Mouse (Mus musculus) CD4-positive, CD25-positive, alpha-beta regulatory T cell (primary cell): ENCODE measurements around the gene Slc5a6. TPM values are rescaled to one million over a fixed set of nuclear protein-coding genes. Genes with fewer than 3 reads are reported as not detected.

ENCODE experiments used
- polyA plus RNA-seq: library from polyadenylated mRNA; unstranded; fragments of 100-300 nt; shearing (Covaris generic); gene quantifications from one replicate; pipeline ENCODE4 v1.2.1, GENCODE M21; 2017

The Slc5a6 gene
- polyA plus RNA-seq = 8.9 TPM

DNA sequence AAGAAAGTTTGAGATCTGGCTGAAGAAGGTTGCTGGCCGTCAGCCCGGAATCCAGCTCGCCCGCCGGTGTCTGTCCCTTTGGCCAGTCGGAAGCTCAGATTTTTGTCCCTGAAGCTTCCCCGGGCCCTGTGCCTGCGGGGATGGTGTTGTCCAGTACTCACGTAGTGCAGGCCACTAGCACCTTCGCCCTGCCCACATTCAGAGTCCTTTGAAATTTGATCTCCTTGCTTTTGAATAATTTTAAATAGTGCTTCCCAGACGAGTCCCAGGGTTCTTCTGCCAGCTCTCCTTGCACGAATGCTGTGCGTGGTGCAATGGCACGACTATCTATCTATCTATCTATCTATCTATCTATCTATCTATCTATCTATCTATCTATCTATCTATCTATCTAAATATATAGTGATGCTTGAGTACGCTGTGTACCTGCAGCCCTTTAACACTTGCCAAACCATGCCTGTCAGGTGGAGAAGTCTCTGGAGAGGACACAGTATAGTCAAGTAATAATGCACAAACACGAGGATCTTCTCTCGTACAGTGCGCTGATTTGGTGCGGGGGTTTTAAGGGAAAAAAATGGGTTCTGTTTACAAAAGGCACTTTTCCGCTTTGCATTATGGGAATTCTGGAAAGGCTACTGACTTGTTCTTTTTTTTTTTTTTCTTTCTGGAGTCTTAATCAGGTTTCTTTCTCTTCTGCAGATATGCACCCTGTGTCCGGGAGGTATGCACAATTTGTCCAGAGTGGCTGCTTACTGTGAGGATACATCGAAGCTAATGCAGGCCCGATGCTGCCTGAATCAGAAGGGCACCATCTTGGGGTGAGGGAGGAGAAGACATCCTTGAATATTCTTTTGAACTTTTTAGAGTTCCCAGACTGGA is at the start of gene Slc5a6:
Slc5a6 (minus strand) TSS at position 162 of the 879 bp plus-strand sequence.

DNA sequence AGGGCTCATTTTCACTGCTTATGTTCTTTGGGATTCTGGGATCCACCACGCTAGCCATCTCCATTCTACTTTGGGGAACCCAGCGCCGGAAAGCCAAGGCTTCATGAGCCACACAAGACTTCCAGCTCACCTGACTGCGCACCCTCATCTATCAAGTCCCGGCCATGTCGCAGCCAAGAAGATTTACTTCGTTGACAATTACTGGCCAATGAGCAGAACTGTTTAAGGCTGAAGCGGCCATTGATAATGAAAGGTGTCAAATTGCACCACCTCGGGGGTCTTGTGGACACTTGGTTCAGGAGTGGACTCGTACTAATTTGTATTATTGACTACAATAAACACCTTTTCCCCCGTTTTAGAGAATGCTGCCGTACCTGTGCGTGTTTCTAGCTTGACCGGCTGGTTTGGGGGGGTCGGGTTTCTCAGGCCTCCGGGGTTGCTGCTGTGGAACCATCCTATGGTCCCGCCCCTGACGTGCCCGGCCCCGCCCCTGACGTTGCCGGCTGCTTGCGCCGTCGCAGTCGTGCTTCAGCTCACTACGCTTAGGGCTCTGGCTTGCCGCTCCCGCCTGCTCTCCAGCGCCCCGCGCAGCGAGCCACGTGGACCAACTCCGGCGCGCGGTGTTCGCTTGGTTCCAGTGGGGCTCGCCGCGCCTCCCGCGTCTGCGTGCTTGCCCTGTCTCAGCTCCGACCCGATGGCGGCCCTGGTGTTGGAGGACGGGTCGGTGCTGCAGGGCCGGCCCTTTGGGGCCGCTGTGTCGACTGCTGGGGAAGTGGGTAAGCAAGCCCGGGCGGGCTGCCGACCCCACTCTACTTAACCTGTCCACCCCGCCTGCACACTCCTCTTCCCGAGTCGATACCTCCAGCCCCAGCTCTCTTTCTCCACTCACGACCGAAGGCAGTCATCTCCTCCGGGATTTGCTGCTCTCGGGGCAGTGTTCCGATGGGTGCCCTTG is 5.8 kb upstream of the Slc5a6 start, which contains the start of gene Cad:
Cad (plus strand) TSS at position 520 of the 955 bp plus-strand sequence.

DNA sequence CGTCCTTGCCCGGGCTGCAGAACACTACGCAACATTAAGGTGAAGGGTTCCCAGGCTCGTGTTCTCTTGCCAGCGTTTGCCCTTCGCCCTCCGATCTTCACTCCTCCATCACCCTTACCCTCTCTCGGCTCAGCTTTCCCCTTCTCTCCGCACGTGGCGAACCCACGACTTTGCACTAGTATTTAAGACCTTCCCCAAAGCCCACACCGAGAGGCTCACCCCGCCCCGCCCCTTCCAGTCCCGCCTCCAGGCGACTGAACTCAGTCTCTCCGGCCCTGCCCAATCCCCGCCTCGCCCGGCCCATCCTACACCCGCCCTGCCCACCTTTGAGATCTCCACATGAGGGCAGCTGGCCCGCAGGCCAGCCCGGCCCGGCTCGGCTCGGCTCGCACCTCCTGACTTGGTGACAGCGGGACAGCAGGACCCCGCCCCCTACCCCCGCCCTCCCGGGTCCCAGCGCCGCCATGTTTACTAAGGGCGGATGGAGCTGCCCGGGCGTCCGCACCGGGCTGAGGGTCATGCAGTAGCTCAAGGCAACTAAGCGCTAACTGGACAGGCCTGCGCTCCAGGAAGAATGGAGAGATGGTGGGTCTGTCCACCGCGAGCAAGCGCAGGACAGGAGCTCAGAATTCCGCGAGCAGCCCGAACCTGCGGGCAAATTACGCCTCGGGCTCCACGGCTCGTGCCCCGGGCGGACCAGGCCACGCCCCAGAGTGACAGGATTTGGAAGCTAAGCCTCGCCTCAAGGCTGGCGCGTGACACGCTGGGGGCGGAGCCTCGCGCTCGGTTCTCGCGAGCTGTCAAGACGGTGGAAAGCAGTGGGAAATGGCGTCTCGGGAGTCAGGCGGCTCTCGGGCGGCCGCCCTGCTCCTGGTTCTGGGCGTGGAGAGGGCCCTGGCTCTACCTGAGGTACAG is 619 bp downstream of the Slc5a6 start, which contains the start of gene Atraid:
Atraid (plus strand) TSS at position 465 of the 915 bp plus-strand sequence.

Other genes with a start within 250 kb of the Slc5a6 start
- gene Mapre3, start 234.3 kb downstream of the Slc5a6 start, polyA plus RNA-seq = 6.3 TPM
- 70.6 TPM for gene Tmem214, start 180.9 kb downstream of the Slc5a6 start, polyA plus RNA-seq
- gene Agbl5, start 160.2 kb downstream of the Slc5a6 start, polyA plus RNA-seq = 14.9 TPM
- 278 TPM for gene Ost4, start 141.1 kb downstream of the Slc5a6 start, polyA plus RNA-seq
- gene Emilin1, start 135.5 kb downstream of the Slc5a6 start, polyA plus RNA-seq = 5.5 TPM
- gene Khk, start 127.5 kb downstream of the Slc5a6 start, polyA plus RNA-seq = 29.3 TPM
- gene Cgref1, start 103.3 kb downstream of the Slc5a6 start, polyA plus RNA-seq = 0.20 TPM
- gene Preb, start 88.6 kb downstream of the Slc5a6 start, polyA plus RNA-seq = 194 TPM
- not detected for gene Tcf23, start 80.3 kb downstream of the Slc5a6 start, polyA plus RNA-seq
- gene Atraid, start 612 bp downstream of the Slc5a6 start, polyA plus RNA-seq = 96.1 TPM
- gene Cad, start 5.9 kb upstream of the Slc5a6 start, polyA plus RNA-seq = 29.4 TPM
- not detected for gene Dnajc5g, start 57.4 kb upstream of the Slc5a6 start, polyA plus RNA-seq
- not detected for gene Slc30a3, start 59.3 kb upstream of the Slc5a6 start, polyA plus RNA-seq
- not detected for gene Trim54, start 67.8 kb upstream of the Slc5a6 start, polyA plus RNA-seq
- gene Ucn, start 89.9 kb upstream of the Slc5a6 start, polyA plus RNA-seq = not detected
- gene Mpv17, start 105.3 kb upstream of the Slc5a6 start, polyA plus RNA-seq = 39.5 TPM
- gene Gm29609, start 131.0 kb upstream of the Slc5a6 start, polyA plus RNA-seq = 2.0 TPM
- 90.6 TPM for gene Gtf3c2, start 131.2 kb upstream of the Slc5a6 start, polyA plus RNA-seq
- 125 TPM for gene Snx17, start 144.3 kb upstream of the Slc5a6 start, polyA plus RNA-seq
- 85.0 TPM for gene Eif2b4, start 144.5 kb upstream of the Slc5a6 start, polyA plus RNA-seq
- gene Zfp513, start 153.4 kb upstream of the Slc5a6 start, polyA plus RNA-seq = 25.6 TPM
- 139 TPM for gene Ppm1g, start 171.8 kb upstream of the Slc5a6 start, polyA plus RNA-seq
- 182 TPM for gene Nrbp1, start 191.9 kb upstream of the Slc5a6 start, polyA plus RNA-seq
- gene Gm9970, start 192.3 kb upstream of the Slc5a6 start, polyA plus RNA-seq = 1.2 TPM
- 74.3 TPM for gene Krtcap3, start 202.8 kb upstream of the Slc5a6 start, polyA plus RNA-seq
- gene Ift172, start 242.2 kb upstream of the Slc5a6 start, polyA plus RNA-seq = 10.3 TPM
- 0.35 TPM for gene Fndc4, start 247.2 kb upstream of the Slc5a6 start, polyA plus RNA-seq
- gene Gckr, start 248.5 kb upstream of the Slc5a6 start, polyA plus RNA-seq = 0.38 TPM